Mouse (Mus musculus): Measurements from ENCODE around the gene Rab3d. TPM values are rescaled to one million over a fixed set of nuclear protein-coding genes. Genes with fewer than 3 reads are reported as not detected.

The Rab3d gene
- total and polyA plus RNA-seq, 3 experiments: 22.9 to 44.2 TPM; not detected in 1

DNA sequence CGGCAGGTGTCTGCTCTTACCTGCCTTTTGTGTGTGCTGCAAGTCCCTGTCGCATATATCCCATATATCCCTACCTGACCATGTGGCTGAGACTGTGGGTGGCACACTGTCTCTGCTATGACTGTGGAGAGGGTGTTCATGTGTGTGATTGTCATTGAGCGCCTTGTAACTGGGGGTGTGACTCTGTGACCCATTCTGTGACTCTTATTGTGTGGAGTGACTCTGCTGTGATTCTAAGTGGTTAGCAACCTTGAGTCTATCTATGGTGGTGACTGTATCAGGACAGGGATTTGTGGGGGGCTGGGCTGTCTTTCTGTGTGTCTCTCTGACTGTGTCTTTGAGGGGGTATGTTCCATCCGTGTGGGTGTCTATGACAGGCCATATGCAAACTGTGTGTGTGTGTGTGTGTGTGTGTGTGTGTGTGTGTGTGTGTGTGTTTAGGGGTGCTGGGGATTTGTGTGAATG lies 19.8 kb upstream of the Rab3d start:
- H3K9me3 ChIP-seq (replicated peaks; ENCODE audit: insufficient read depth, low read length): no peaks in the 10 kb centered on the region
- no peak overlapping the region for H3K4me3 ChIP-seq (ENCODE audit: control insufficient read depth in 1 of 2, insufficient read depth in 1 of 2, low read depth in 2 of 2, low read length in 2 of 2)
- no peak for TF ChIP-seq TAL1 (IDR thresholded peaks at IDR 0.05; ENCODE audit: low read length)
- TF ChIP-seq HCFC1 (IDR thresholded peaks at IDR 0.05; ENCODE audit: low read depth, low read length): no peak
- TF ChIP-seq RCOR1 (IDR thresholded peaks at IDR 0.05; ENCODE audit: low read depth, low read length): no peak
- TF ChIP-seq SMC3 (IDR thresholded peaks at IDR 0.05; ENCODE audit: low read depth, low read length): no peak
- no peak for TF ChIP-seq MEF2A (IDR thresholded peaks at IDR 0.05; ENCODE audit: extremely low read depth, insufficient replicate concordance, low read depth, low read length, poor library complexity, severe bottlenecking)
- no peak for TF ChIP-seq USF1 (IDR thresholded peaks at IDR 0.05; ENCODE audit: low read depth, low read length)
- TF ChIP-seq KAT2A (conservative IDR thresholded peaks at IDR 0.05; ENCODE audit: low read depth, low read length): no peak
- no peak for TF ChIP-seq BHLHE40 (IDR thresholded peaks at IDR 0.05; ENCODE audit: borderline replicate concordance, low read depth, low read length)
- TF ChIP-seq MYC (IDR thresholded peaks at IDR 0.05; ENCODE audit: low read depth, low read length): no peak
- no peak for TF ChIP-seq POLR2AphosphoS5 (IDR thresholded peaks at IDR 0.05; ENCODE audit: borderline replicate concordance, low read depth, low read length)
- TF ChIP-seq MAZ (IDR thresholded peaks at IDR 0.05; ENCODE audit: low read depth, low read length): no peak
- no peak for TF ChIP-seq ELF1 (IDR thresholded peaks at IDR 0.05; ENCODE audit: low read depth, low read length)
- TF ChIP-seq ZMIZ1 (IDR thresholded peaks at IDR 0.05; ENCODE audit: low read depth, low read length): no peak
- TF ChIP-seq GABPA (IDR thresholded peaks at IDR 0.05; ENCODE audit: low read depth, low read length): no peak
- TF ChIP-seq TCF12 (IDR thresholded peaks at IDR 0.05; ENCODE audit: low read depth, low read length): no peak
- TF ChIP-seq NELFE (IDR thresholded peaks at IDR 0.05; ENCODE audit: low read depth, low read length): no peak
- no peak for TF ChIP-seq ZNF384 (IDR thresholded peaks at IDR 0.05; ENCODE audit: low read depth, low read length)
- TF ChIP-seq ZC3H11A (IDR thresholded peaks at IDR 0.05; ENCODE audit: low read depth, low read length): no peak
- no peak for TF ChIP-seq JUND (IDR thresholded peaks at IDR 0.05; ENCODE audit: low read depth, low read length)
- TF ChIP-seq NRF1 (IDR thresholded peaks at IDR 0.05; ENCODE audit: insufficient read depth, low read depth, low read length, poor library complexity, severe bottlenecking): no peak
- no peaks in the 10 kb centered on the region for H3K27me3 ChIP-seq (ENCODE audit: control insufficient read depth in 1 of 2, insufficient read depth in 2 of 2, low read length in 2 of 2)
- no peak overlapping the region for H3K27ac ChIP-seq (ENCODE audit: control insufficient read depth, low read depth, low read length)
- DNase-seq (ENCODE audit: low read depth, low spot score): peak; percentile 45
- H3K79me2 ChIP-seq (ENCODE audit: control insufficient read depth, insufficient read depth, low read length, poor library complexity): no peaks in the 10 kb centered on the region
- peaks cover 10 to 17% of the 10 kb centered on the region in 2 experiments for H3K4me1 ChIP-seq (ENCODE audit: control insufficient read depth in 1 of 2, insufficient read depth in 2 of 2, low read length in 2 of 2)
- H3K9ac ChIP-seq (ENCODE audit: control insufficient read depth, low read depth, low read length, poor library complexity, severe bottlenecking): no peak overlapping the region
- peaks cover 0 to 10% of the 10 kb centered on the region in 2 experiments; a peak in 2 of 4 replicates for H3K36me3 ChIP-seq (ENCODE audit: control insufficient read depth in 1 of 2, insufficient read depth in 2 of 2, low read length in 2 of 2)
